Comparison of ENCODE assay signal across 12 mouse cellular contexts in genomic region chr3:121161661-121162060, GRCm38 (mm10). TPM values are rescaled to one million over a fixed set of nuclear protein-coding genes. Genes with fewer than 3 reads are reported as not detected.
DNase-seq lines count a peak whose midpoint lies in the region; ATAC-seq lines count a peak whose summit lies in the region.
"Had no signal": no experiment of that assay in that cellular context is flagged by ENCODE, and none has a peak within 500 bp of the region (broad histone marks: within the 10 kb centered on the region; RNA-seq: fewer than 3 reads in every experiment).

No protein-coding gene starts in this region.

- 47% methylated on average over 2 of the region's 2 CpGs for WGBS in forebrain, embryonic 16.5 days

- H3K9me3 ChIP-seq in forebrain, embryonic 16.5 days (ENCODE audit: control insufficient read depth, low read length), result peaks cover 2% of the 10 kb centered on the region; the same call in 1 of the 2 replicates
- H3K9me3 ChIP-seq: forebrain, embryonic 13.5 days had no signal

- H3K4me3 ChIP-seq in forebrain, embryonic 16.5 days (replicated peaks; ENCODE audit: low read length), result no peak overlapping the region
- H3K4me3 ChIP-seq: forebrain, embryonic 13.5 days had no signal

- peak; percentile 51 for DNase-seq in embryo, embryonic 10 days (ENCODE audit: low spot score)
- DNase-seq in embryo, embryonic 9.5 days (ENCODE audit: extremely low spot score), result no peak
- DNase-seq in lung, postnatal 10 days, result peak; percentile 7
- no peak for DNase-seq in lung, postnatal 36 days
- peak; percentile 22 for DNase-seq in WW6 (ENCODE audit: low read depth, low spot score)
- DNase-seq: cerebellum, adult 11 months; kidney, postnatal 25 days; lung, postnatal 14 days had no signal

- no peak overlapping the region for H3K9ac ChIP-seq in forebrain, embryonic 16.5 days (replicated peaks; ENCODE audit: low read depth, low read length)
- H3K9ac ChIP-seq: forebrain, embryonic 13.5 days had no signal

- H3K4me2 ChIP-seq in forebrain, embryonic 16.5 days (ENCODE audit: low read length), result no peak overlapping the region
- H3K4me2 ChIP-seq: forebrain, embryonic 13.5 days had no signal

- H3K36me3 ChIP-seq in forebrain, embryonic 16.5 days (ENCODE audit: control insufficient read depth, insufficient read depth), result no peaks in the 10 kb centered on the region

- no peak overlapping the region for H3K27ac ChIP-seq in forebrain, embryonic 16.5 days (ENCODE audit: low read length)
- H3K27ac ChIP-seq: forebrain, embryonic 13.5 days had no signal

- ATAC-seq in megakaryocyte-erythroid progenitor cell, adult 5-6 weeks (replicated peaks; ENCODE audit: low FRiP score, low TSS enrichment, poor library complexity, severe bottlenecking), result peak; percentile 56
- ATAC-seq in forebrain, embryonic 16.5 days, result no peak
- ATAC-seq in inflammation-experienced regulatory T-cells, adult 6 months, result no peak
- ATAC-seq: forebrain, embryonic 13.5 days had no signal

- peaks cover 27% of the 10 kb centered on the region for H3K4me1 ChIP-seq in forebrain, embryonic 16.5 days (replicated peaks; ENCODE audit: control insufficient read depth, insufficient read depth, low read length)

- no peaks in the 10 kb centered on the region for H3K27me3 ChIP-seq in forebrain, embryonic 16.5 days (replicated peaks; ENCODE audit: control insufficient read depth, insufficient read depth, low read length)
- H3K27me3 ChIP-seq: forebrain, embryonic 13.5 days had no signal

RNA-seq across cellular contexts. Expression of gene Rwdd3, which starts 9.8 kb away (rescaled TPM):
- 4.4 and 9.6 TPM in 2 replicates for total RNA-seq in megakaryocyte-erythroid progenitor cell, adult 5-6 weeks (2014; fragmentation: Nextera tagmentation)
- 11.5 and 26.4 TPM in 2 replicates for total RNA-seq in megakaryocyte-erythroid progenitor cell, adult 5-6 weeks (2017)
- polyA plus RNA-seq in forebrain, embryonic 16.5 days (2015; fragmentation: Nextera tagmentation; extraction: Ambion mirVana), result 18.5 and 23.2 TPM in 2 replicates
- polyA plus RNA-seq in inflammation-experienced regulatory T-cells, adult 6 months (2017; shearing (Covaris generic)), result 10 to 100 TPM in 1 of 3 experiments, 1 to 10 TPM in 2; 1.5 to 11.0 (median 9.7) TPM

Comparison
In these comparisons a context has a peak if more than half of its experiments do, and no peak if none do; other contexts are left out.
1. DNase-seq: peak in embryo, embryonic 10 days (single experiment), lung, postnatal 10 days (single experiment) and WW6 (single experiment); none in embryo, embryonic 9.5 days (single experiment) and lung, postnatal 36 days (single experiment).